Mouse (Mus musculus) kidney, embryonic 16.5 days (tissue): ENCODE results near the gene Capn11. TPM values are rescaled to one million over a fixed set of nuclear protein-coding genes. Genes with fewer than 3 reads are reported as not detected.

Experiments
- ATAC-seq: fragments of 200-750 bp; cut with Nextera tagmentation; 2 replicates; pipeline ENCODE4 v1.8.0; 2017; ENCODE audit warnings: moderate TSS enrichment; ENCODE audit not compliant: low FRiP score, low TSS enrichment
- H3K27ac ChIP-seq: fragments of 300-500 bp; sonication (generic); 2 replicates; pipeline ENCODE4 v1.5.1; 2014; ENCODE audit warnings: low read length
- H3K27me3 ChIP-seq: fragments of 300-500 bp; sonication (generic); 2 replicates; pipeline ENCODE4 v1.6.1; 2014; ENCODE audit warnings: low read length, control low read depth, mixed read lengths; ENCODE audit not compliant: insufficient read depth
- H3K36me3 ChIP-seq: fragments of 300-500 bp; sonication (generic); 2 replicates; pipeline ENCODE4 v1.6.1; 2014; ENCODE audit warnings: low read length, control low read depth, mixed read lengths; ENCODE audit not compliant: insufficient read depth
- H3K4me1 ChIP-seq: fragments of 300-500 bp; sonication (generic); 2 replicates; pipeline ENCODE4 v1.6.1; 2014; ENCODE audit warnings: low read length, control low read depth, mixed read lengths; ENCODE audit not compliant: insufficient read depth
- H3K4me2 ChIP-seq: fragments of 300-500 bp; sonication (generic); replicated peaks from 2 replicates; pipeline ENCODE4 v1.6.1; 2014; ENCODE audit warnings: low read depth, low read length
- H3K4me3 ChIP-seq: fragments of 300-500 bp; sonication (generic); 2 replicates; pipeline ENCODE4 v1.5.1; 2014; ENCODE audit warnings: mild to moderate bottlenecking, low read length
- H3K9ac ChIP-seq: fragments of 300-500 bp; sonication (generic); replicated peaks from 2 replicates; pipeline ENCODE4 v1.6.1; 2014; ENCODE audit warnings: low read length
- H3K9me3 ChIP-seq: fragments of 300-500 bp; sonication (generic); 2 replicates; pipeline ENCODE4 v1.6.1; 2016; ENCODE audit warnings: low read length, control low read depth
- WGBS: fragments of 180-500 bp; shearing (Covaris S2); extraction: QIAGEN DNeasy Blood & Tissue Kit; methylation state at CpG from one replicate; pipeline ENCODE4 v1.1.7; 2014; 5-methylcytosine and 5-hydroxymethylcytosine counted together
- polyA plus RNA-seq: library from polyadenylated mRNA; unstranded; fragments of >200 nt; fragmentation: Nextera tagmentation; extraction: Ambion mirVana; gene quantifications from 2 replicates; pipeline ENCODE4 v1.2.1, GENCODE M21; 2015

Capn11 gene
- polyA plus RNA-seq, 1 experiment from 2014 or later: 0.60 TPM

- peaks cover 12% of the 10 kb centered on the region for H3K36me3 ChIP-seq
- peaks cover 31% of the 10 kb centered on the region for H3K4me1 ChIP-seq
- no peak overlapping the region for H3K9ac ChIP-seq
- H3K27me3 ChIP-seq: no peaks in the 10 kb centered on the region
- H3K27ac ChIP-seq: no peak overlapping the region
- 86% methylated on average over 9 of the region's 9 CpGs for WGBS
- H3K9me3 ChIP-seq: no peaks in the 10 kb centered on the region
- ATAC-seq: no peak
- H3K4me3 ChIP-seq: no peak overlapping the region
- H3K4me2 ChIP-seq: no peak overlapping the region
These were observed 37.9 kb upstream of the Capn11 start for GRCm38 (mm10) chr17:45696981-45697380.

- no peak overlapping the region for H3K4me3 ChIP-seq
- WGBS: 52% methylated on average over 21 of the region's 23 CpGs
- H3K4me1 ChIP-seq: peaks cover 27% of the 10 kb centered on the region
- H3K36me3 ChIP-seq: peaks cover 12% of the 10 kb centered on the region
- H3K27ac ChIP-seq: peak overlapping the region; percentile 70
- 0 out of 2 replicates have a peak overlapping the region, but pooled peaks have one; percentile 4 for H3K4me2 ChIP-seq
- no peaks in the 10 kb centered on the region for H3K9me3 ChIP-seq
- no peaks in the 10 kb centered on the region for H3K27me3 ChIP-seq
- 0 out of 2 replicates have a peak, but pooled peaks have one; percentile 40 for ATAC-seq
- no peak overlapping the region for H3K9ac ChIP-seq
These were observed 36.3 kb upstream of the Capn11 start for GRCm38 (mm10) chr17:45695227-45696120.

DNA sequence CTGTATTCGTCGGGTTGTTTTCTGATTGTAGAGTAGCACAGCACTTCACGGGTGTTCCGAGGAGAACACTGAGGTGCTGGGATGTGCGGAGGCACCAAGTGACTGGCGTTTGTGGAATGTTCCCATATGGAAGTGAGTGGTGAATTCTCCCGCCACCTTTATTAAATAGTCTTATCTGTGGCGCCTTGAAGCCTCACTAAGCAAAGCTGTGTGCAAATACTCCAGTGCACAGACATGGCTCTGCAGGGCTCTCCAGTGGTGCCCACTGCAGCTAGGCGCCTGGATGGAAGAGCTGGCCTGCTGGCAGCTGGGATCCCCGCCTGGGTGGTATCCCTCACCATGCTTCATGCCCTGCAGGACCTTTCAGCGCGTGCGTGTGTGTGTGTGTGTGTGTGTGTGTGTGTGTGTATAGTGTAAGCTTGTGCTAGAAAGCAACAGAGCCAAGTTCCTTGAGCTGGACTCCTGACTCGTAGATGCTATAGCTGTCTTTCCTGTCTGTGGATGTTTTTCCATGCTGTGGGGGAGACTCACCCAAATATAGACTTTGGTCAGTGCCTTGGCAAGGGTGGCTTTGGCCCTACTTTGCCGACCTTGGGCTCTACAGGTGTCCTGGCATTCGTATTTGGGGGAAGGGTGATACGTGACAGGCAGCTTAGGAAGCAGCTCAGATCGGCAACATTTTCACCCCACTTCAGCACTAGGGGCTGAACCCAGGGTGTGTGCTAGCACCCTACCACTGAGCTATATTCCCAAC is 34.9 kb upstream of the Capn11 start:
- no peak overlapping the region for H3K4me2 ChIP-seq
- H3K27me3 ChIP-seq: no peaks in the 10 kb centered on the region
- no peak overlapping the region for H3K9ac ChIP-seq
- H3K9me3 ChIP-seq: no peaks in the 10 kb centered on the region
- H3K36me3 ChIP-seq: peaks cover 12% of the 10 kb centered on the region
- no peak for ATAC-seq
- 82% methylated on average over 18 of the region's 18 CpGs for WGBS
- H3K4me1 ChIP-seq: peaks cover 27% of the 10 kb centered on the region
- H3K27ac ChIP-seq: no peak overlapping the region
- no peak overlapping the region for H3K4me3 ChIP-seq

DNA sequence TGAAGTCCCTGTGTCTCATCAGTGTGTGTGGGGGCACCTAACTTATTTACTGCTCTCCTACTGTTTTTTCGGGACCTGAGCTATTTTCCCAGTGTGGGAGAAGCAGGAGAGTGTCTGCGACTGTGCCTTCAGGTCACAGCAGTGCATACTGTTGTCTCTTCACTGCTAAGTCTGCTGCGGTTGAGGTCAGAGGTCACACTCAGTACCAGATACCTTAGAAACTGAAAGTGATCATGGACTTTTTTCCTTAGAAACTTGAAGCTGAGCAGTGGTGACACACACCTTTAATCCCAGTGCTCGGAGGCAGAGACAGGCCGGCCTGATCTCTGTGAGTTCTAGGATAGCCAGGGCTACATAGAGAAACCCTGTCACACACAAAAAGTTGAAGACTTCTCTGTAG is 33.0 kb upstream of the Capn11 start:
- H3K27ac ChIP-seq: no peak overlapping the region
- 60% methylated on average over 5 of the region's 5 CpGs for WGBS

DNA sequence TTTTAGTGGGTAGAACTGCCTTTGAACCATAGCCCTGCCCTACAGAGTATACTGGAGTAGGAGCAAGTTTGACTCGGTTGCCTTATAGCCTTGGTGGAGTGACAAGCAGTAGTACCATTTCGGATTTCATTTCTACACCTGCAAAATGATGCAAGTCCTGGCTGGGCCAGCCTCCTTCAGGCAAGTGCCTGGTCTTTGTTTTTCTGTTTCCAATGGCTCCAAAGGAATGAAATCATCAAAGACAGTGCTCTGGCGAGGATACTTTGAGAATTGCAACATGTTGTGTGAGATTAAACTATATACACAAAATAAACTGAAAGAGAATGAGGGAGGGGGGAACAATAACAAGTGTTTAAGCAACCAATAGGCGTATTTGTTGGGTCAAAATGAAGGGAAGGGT is 30.9 kb upstream of the Capn11 start:
- H3K4me1 ChIP-seq: peaks cover 31% of the 10 kb centered on the region
- no peak overlapping the region for H3K4me2 ChIP-seq
- no peak overlapping the region for H3K27ac ChIP-seq
- no peak for ATAC-seq
- H3K36me3 ChIP-seq: no peaks in the 10 kb centered on the region
- H3K9me3 ChIP-seq: no peaks in the 10 kb centered on the region
- no peaks in the 10 kb centered on the region for H3K27me3 ChIP-seq
- no peak overlapping the region for H3K9ac ChIP-seq
- WGBS: 84% methylated on average over 4 of the region's 4 CpGs
- H3K4me3 ChIP-seq: no peak overlapping the region

More for the DNA sequence above, 33.0 kb upstream of the Capn11 start:
- Histone ChIP-seq H3K4me1 (peaks cover 33% of the 10 kb centered on the region), H3K4me2 (no peak overlapping the region), H3K4me3 (no peak overlapping the region), H3K9me3 (no peaks in the 10 kb centered on the region), H3K36me3 (peaks cover 4% of the 10 kb centered on the region; the same call in 1 of the 2 replicates), H3K27me3 (no peaks in the 10 kb centered on the region), H3K9ac (no peak overlapping the region)
- no peak for ATAC-seq

DNA sequence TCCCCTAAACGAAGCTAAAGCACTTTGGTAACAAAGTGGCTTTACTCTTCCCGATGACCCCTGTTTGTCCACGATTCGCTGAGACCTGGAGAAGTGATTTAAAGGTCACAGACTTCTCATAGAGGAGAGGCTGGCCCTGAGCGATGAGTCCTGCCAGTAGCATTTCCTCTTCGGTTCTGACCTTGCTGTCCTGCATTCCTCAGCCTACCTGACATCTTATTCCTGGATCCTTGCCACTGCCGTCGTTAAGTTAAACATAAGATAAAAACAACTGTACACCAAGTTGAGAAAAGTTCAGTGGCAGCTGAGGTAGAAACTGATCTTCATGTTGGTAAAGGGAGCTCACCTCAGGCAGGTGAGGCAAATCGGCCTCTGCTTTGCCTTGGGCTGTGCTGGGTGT is 30.0 kb upstream of the Capn11 start:
- Histone ChIP-seq H3K36me3 (no peaks in the 10 kb centered on the region), H3K27ac (no peak overlapping the region), H3K4me1 (peaks cover 33% of the 10 kb centered on the region), H3K4me2 (no peak overlapping the region), H3K4me3 (no peak overlapping the region), H3K9me3 (no peaks in the 10 kb centered on the region), H3K27me3 (no peaks in the 10 kb centered on the region), H3K9ac (no peak overlapping the region)
- ATAC-seq: no peak
- WGBS: 73% methylated on average over 9 of the region's 9 CpGs

DNA sequence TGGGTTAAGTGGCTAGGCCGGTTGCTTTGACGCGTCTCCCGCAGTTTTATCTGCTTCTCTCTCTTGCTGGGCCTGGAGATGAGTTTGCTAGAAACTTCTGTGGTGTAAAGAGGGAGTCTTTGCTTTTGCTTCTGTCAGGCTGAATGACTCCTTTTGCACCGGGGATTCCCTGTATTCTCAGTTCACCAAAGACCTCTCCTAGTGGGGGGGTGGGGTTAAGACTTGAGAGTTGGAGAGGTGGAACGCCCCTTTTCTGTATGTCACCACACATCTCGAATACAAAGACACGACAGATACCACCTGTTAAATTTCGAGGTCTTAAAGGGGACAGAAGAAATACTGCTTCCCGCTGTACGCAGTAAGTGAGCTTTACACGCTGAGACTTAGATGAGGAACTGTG is 27.6 kb upstream of the Capn11 start, which contains the start of gene Tmem63b:
Tmem63b (minus strand) TSS at position 190 of the 400 bp plus-strand sequence.
- 2% methylated on average over 12 of the region's 12 CpGs for whole genome bisulfite sequencing
- Histone ChIP-seq H3K27me3 (no peaks in the 10 kb centered on the region), H3K4me1 (peaks cover 19% of the 10 kb centered on the region), H3K9me3 (no peaks in the 10 kb centered on the region), H3K27ac (peak within 1 kb of the TSS; percentile 81), H3K9ac (peak within 1 kb of the TSS; percentile 95), H3K36me3 (peaks cover under 1% of the 10 kb centered on the region; the same call in 1 of the 2 replicates), H3K4me3 (peak within 1 kb of the TSS; percentile 96), H3K4me2 (peak within 1 kb of the TSS; percentile 91)
- no peak for ATAC-seq

- Histone ChIP-seq H3K4me3 (peak within 1 kb of the TSS; percentile 96), H3K9ac (peak within 1 kb of the TSS; percentile 95), H3K4me2 (peak within 1 kb of the TSS; percentile 91), H3K27ac (peak within 1 kb of the TSS; percentile 81), H3K4me1 (peaks cover 19% of the 10 kb centered on the region), H3K27me3 (no peaks in the 10 kb centered on the region), H3K9me3 (no peaks in the 10 kb centered on the region), H3K36me3 (peaks cover 4% of the 10 kb centered on the region; the same call in 1 of the 2 replicates)
- peak; percentile 87 for ATAC-seq
- WGBS: under 1% methylated on average over 36 of the region's 50 CpGs
These were observed 27.0 kb upstream of the Capn11 start, which contains the start of gene Mrpl14 for GRCm38 (mm10) chr17:45686093-45686619. TSS of gene Mrpl14 (plus strand) at chr17:45686322.

- whole genome bisulfite sequencing: under 1% methylated on average over 55 of the region's 58 CpGs
- peaks cover 25% of the 10 kb centered on the region for H3K4me1 ChIP-seq
- H3K27ac ChIP-seq: peak overlapping the region; percentile 79
- H3K4me2 ChIP-seq: peak overlapping the region; percentile 91
- H3K36me3 ChIP-seq: peaks cover 4% of the 10 kb centered on the region; the same call in 1 of the 2 replicates
- peak; percentile 67 for ATAC-seq
- H3K9me3 ChIP-seq: no peaks in the 10 kb centered on the region
- H3K27me3 ChIP-seq: no peaks in the 10 kb centered on the region
- H3K9ac ChIP-seq: peak overlapping the region; percentile 95
- peak overlapping the region; percentile 96 for H3K4me3 ChIP-seq
These were observed 26.3 kb upstream of the Capn11 start for GRCm38 (mm10) chr17:45685171-45686092.
